Mouse (Mus musculus): Measurements from ENCODE around the gene Suox. TPM values are rescaled to one million over a fixed set of nuclear protein-coding genes. Genes with fewer than 3 reads are reported as not detected.
"Not testable (repeated sequence)": the region's sequence is repeated elsewhere in the genome, so short reads cannot be mapped to it uniquely, and the experiment has no call there.

The Suox gene
- total RNA-seq, 2 experiments from 2014 or later = 12.8 to 13.9 TPM

DNA sequence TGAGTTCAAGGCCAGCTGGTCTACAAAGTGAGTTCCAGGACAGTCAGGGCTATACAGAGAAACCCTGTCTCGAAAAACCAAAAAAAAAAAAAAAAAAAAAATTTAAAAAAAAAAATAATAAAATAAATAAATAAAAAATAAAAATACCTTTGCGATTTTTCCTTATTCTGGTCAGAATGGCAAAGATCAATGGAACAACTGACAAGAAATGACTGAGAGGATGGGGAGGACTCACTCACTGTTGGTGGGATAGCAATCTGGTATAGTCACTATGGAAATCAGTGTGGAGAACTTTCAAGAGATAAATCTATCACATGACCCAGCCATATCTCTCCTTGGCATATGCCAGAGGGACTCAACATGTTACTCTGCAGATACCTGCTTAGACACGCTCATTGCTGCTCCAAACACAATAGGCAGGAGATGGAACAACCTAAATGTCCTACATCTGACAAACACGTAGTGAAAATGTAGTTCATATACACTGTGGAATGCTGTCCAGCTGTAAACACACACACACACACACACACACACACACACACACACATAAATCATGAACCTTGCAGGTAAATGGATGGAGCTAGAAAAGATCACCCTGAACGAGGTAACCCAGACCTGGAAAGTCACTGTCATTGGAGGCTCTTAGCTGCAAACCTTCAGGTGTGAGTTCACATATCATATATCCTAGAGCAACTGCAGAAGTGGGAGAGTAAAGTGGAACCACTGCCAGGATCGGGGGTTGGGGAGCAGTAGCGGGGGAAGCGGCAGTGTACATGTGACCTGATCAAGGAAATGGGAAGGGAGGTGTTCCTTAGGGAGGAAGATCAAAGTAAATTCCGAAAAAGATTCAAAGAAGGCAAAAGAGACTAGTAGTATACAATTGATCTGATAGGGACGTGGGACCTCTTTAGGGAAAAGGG lies 46.2 kb downstream of the Suox start:
- DNase-seq (ENCODE audit: low spot score in 2 of 2) = no peak

DNA sequence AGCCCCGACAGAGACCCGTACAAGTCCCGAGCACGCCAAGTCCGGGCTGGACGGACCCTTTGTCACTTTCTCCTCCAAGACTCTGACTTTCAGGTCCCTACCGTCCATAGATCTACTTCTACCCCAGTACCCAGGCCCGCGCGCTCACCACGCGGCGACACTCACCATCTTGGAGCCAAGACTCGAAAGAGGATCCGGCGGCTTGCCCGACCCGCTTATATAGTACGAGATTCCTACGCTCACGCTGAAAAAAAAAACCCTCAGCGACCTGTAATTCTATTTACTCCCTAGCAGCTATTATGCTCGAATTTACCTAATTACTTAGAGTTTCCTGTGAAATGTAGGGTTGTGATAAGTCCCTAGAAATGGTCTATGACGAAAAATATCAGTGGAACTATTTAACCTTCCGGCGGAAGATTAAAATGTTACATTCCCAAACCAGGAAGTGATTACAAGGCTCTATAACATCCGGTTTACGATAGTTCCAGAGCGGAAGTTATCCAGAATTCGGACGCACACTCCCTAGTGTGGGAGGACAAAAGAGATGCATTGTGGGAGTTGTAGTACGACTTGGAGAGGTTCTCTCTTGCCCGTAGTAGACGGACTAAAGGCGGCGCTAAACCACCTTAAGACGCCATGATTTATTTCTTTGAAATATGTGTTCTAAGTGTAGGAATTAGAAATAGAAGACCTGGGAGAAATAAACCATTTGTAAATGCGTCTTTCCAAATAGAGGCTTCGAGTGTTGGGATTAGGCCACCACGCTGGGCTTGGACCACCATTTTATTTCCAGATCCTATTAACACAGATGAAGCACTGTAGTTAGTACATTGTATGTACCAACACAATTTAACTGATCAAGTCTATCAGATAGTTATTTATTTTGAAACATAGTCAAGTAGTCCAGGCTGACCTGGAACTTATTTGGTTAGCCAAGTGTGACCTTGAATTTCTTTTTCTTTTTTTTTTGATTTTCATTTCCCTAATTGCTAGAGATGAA lies 47.3 kb downstream of the Suox start, which contains the start of gene Rps26:
TSS of gene Rps26 (minus strand) at position 437 of the 1,000 bp plus-strand sequence.
- DNase-seq (ENCODE audit: low spot score in 2 of 2) = peak; percentile 89 to 97

GRCm38 (mm10) chr10:128625287-128625894 lies 48.5 kb downstream of the Suox start:
- no peak for DNase-seq (ENCODE audit: low spot score in 2 of 2)

GRCm38 (mm10) chr10:128623106-128623613 lies 50.7 kb downstream of the Suox start:
- not testable (repeated sequence) for DNase-seq (ENCODE audit: low spot score in 2 of 2)

DNA sequence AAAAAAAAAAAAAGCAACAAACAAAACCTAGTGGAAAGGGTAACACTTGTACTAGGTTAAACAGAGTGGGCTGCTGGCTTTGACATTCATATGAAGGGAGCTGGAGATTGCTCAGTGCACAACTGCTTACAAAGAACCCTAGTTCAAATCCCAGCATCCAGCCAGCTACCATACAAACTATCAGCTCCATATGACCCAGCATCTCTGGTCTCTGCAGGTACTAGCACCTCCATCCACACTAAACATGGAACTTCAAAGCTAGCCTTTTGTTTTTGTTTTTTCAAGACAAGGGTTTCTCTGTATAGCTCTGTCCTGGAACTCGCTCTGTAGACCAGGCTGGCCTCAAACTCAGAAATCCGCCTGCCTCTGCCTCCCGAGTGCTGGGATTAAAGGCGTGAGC lies 51.2 kb downstream of the Suox start:
- no peak for DNase-seq (ENCODE audit: low spot score in 2 of 2)

- no peak for DNase-seq (ENCODE audit: low spot score in 2 of 2)
Measured at GRCm38 (mm10) chr10:128621986-128622520, 51.8 kb downstream of the Suox start.

DNA sequence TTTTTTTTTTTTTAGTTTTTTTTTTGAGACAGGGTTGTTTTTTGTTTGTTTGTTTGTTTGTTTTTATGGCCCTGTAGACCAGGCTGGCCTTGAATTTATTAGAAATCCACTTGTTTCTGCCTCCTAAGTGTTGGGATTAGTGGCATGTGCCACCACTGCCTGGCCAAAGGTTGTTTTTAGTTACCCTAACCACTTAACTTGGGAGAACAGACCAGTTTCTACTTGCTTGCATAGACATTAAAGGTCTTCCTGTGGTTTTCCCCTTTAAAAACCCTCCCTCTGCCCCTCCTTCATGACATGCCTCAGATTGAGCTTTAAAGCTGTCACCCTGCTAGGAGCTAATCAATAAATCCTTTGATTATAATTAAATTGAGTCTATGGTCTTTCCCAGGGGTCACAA lies 53.6 kb downstream of the Suox start:
- no peak for DNase-seq (ENCODE audit: low spot score in 2 of 2)

Other genes starting within 250 kb of the Suox start
- 100 to 1,000 TPM; 242 to 261 TPM for gene Smarcc2, start 214.8 kb downstream of the Suox start, total RNA-seq (2021)
- 100 to 1,000 TPM; 526 to 539 TPM for gene Myl6, start 179.9 kb downstream of the Suox start, total RNA-seq (2021)
- 10 to 100 TPM; 20.7 to 21.2 TPM for gene Myl6b, start 175.4 kb downstream of the Suox start, total RNA-seq (2021)
- gene Esyt1, start 148.2 kb downstream of the Suox start, total RNA-seq (2021) = 1 to 10 TPM; 6.2 to 6.3 TPM
- 10 to 100 TPM; 13.6 to 15.6 TPM for gene Zc3h10, start 126.3 kb downstream of the Suox start, total RNA-seq (2021)
- 1,000 to 10,000 TPM; 1,532 to 1,582 TPM for gene Rpl41, start 124.8 kb downstream of the Suox start, total RNA-seq (2021)
- gene Pa2g4, start 108.1 kb downstream of the Suox start, total RNA-seq (2021) = 10 to 100 TPM; 60.4 to 61.7 TPM
- gene Erbb3, start 84.4 kb downstream of the Suox start, total RNA-seq (2021) = 1 to 10 TPM; 7.1 to 7.5 TPM
- gene Rps26, start 47.3 kb downstream of the Suox start, total RNA-seq (2021) = 100 to 1,000 TPM; 273 to 330 TPM
- gene Ikzf4, start 28.1 kb downstream of the Suox start, total RNA-seq (2021) = 10 to 100 TPM; 15.5 to 16.5 TPM
- 100 to 1,000 TPM; 133 to 138 TPM for gene Rab5b, start 22.2 kb upstream of the Suox start, total RNA-seq (2021)
- under 1 TPM; 0.20 to 0.25 TPM for gene Pmel, start 30.1 kb upstream of the Suox start, total RNA-seq (2021)
- 1 to 10 TPM; 1.4 to 2.6 TPM for gene Cdk2, start 31.0 kb upstream of the Suox start, total RNA-seq (2021)
- gene Dgka, start 70.8 kb upstream of the Suox start, total RNA-seq (2021) = 10 to 100 TPM; 10.9 to 12.8 TPM
- gene Pym1, start 73.8 kb upstream of the Suox start, total RNA-seq (2021) = 10 to 100 TPM; 25.1 to 26.2 TPM
- gene Mmp19, start 116.8 kb upstream of the Suox start, total RNA-seq (2021) = under 1 TPM; 0.43 to 0.50 TPM
- 10 to 100 TPM; 63.8 to 64.8 TPM for gene Dnajc14, start 130.0 kb upstream of the Suox start, total RNA-seq (2021)
- 1 to 10 TPM; 7.9 to 8.1 TPM for gene Tmem198b, start 130.3 kb upstream of the Suox start, total RNA-seq (2021)
- 10 to 100 TPM; 37.7 to 38.2 TPM for gene Sarnp, start 143.3 kb upstream of the Suox start, total RNA-seq (2021)
- 10 to 100 TPM in 1 of 2 experiments, 1 to 10 TPM in 1; 9.3 to 10.4 TPM for gene Ormdl2, start 147.6 kb upstream of the Suox start, total RNA-seq (2021)
- 10 to 100 TPM; 18.2 to 18.9 TPM for gene Gdf11, start 217.6 kb upstream of the Suox start, total RNA-seq (2021)
- 10 to 100 TPM; 74.2 to 79.4 TPM for gene Cd63, start 226.9 kb upstream of the Suox start, total RNA-seq (2021)
- gene Rdh5, start 248.8 kb upstream of the Suox start, total RNA-seq (2021) = 1 to 10 TPM; 7.1 to 8.1 TPM
- gene Bloc1s1, start 250.0 kb upstream of the Suox start, total RNA-seq (2021) = 10 to 100 TPM; 94.9 to 98.7 TPM